Mouse (Mus musculus): ENCODE data around the gene Foxp1. TPM values are rescaled to one million over a fixed set of nuclear protein-coding genes. Genes with fewer than 3 reads are reported as not detected.
A peak's percentile ranks its signal among the peaks of the same experiment; 100 is the strongest.

Foxp1 gene
- total and polyA plus RNA-seq, 2 experiments from 2014 or later: 112 to 167 TPM

DNA sequence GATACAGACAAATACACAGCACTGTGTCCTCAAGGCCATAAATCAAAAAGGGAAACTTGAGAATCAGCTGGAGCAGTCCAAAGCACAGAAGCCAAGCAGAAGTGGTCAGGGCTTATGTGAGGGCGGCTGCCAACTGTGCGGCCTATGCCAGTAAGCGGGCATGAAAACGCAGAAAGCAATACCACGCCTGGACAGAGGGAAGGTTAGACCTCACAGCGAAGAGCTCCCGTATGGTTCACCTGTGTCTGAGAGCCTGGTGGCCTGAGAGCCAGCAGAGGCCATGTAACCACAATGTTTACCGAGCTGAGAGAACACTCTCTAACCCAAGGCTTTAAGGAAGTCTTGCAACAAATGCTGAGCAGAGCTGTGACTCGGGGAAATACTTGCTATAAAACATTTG is 524.8 kb downstream of the Foxp1 start:
- TF ChIP-seq CTCF (IDR thresholded peaks at IDR 0.05; ENCODE audit: low read depth): no peak
- ATAC-seq: no peak
- Histone ChIP-seq H3K9me3 (ENCODE audit: low read length) (no peaks in the 10 kb centered on the region), H3K27ac (ENCODE audit: low read depth, low read length) (peak overlapping the region; percentile 29; the same call in 1 of the 2 replicates), H3K9ac (no peak overlapping the region), H3K4me1 (ENCODE audit: insufficient read depth) (peaks cover 21% of the 10 kb centered on the region), H3K27me3 (ENCODE audit: insufficient read depth, low read length) (no peaks in the 10 kb centered on the region), H3K36me3 (ENCODE audit: insufficient read depth) (peaks cover 7% of the 10 kb centered on the region; the same call in 1 of the 2 replicates), H3K4me2 (ENCODE audit: low read depth) (no peak overlapping the region), H3K4me3 (ENCODE audit: low read depth, low read length) (no peak overlapping the region)
- DNase-seq: no peak
- 91% methylated on average over 9 of the region's 9 CpGs for WGBS

- DNase-seq: no peak
- Histone ChIP-seq H3K9ac (no peak overlapping the region), H3K4me2 (ENCODE audit: low read depth) (no peak overlapping the region), H3K36me3 (ENCODE audit: insufficient read depth) (0 out of 2 replicates have a peak, but pooled peaks cover 5% of the 10 kb centered on the region), H3K4me1 (ENCODE audit: insufficient read depth) (peaks cover 21% of the 10 kb centered on the region), H3K9me3 (ENCODE audit: low read length) (no peaks in the 10 kb centered on the region), H3K27me3 (ENCODE audit: insufficient read depth, low read length) (no peaks in the 10 kb centered on the region), H3K4me3 (ENCODE audit: low read depth, low read length) (no peak overlapping the region), H3K27ac (ENCODE audit: low read depth, low read length) (peak overlapping the region; percentile 36; the same call in 1 of the 2 replicates)
- no peak for ATAC-seq
- 85% methylated on average over 2 of the region's 2 CpGs for WGBS
- TF ChIP-seq CTCF (IDR thresholded peaks at IDR 0.05; ENCODE audit: low read depth): no peak
Measured at GRCm38 (mm10) chr6:98996822-98997221, 525.7 kb downstream of the Foxp1 start.

DNA sequence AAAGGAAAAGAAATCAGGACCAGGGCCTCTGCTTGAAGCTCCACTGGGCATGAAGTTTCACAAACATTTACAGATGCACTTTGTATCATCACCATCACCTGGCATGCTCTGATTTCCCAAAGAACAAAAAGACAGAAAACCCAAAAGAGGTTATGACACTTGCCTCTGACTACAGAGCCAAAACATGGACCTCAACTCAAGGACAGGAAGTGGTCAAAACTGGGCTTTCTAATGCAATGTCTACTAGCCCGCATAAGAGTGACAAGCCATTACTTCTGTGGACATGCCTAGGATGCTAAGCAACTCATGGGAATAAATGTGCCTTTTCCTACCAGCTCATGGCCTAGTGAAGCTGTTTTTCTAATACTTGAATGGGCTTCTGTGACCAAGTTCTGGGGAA is 526.2 kb downstream of the Foxp1 start:
- TF ChIP-seq CTCF (IDR thresholded peaks at IDR 0.05; ENCODE audit: low read depth): no peak
- Histone ChIP-seq H3K4me1 (ENCODE audit: insufficient read depth) (peaks cover 21% of the 10 kb centered on the region), H3K4me2 (ENCODE audit: low read depth) (no peak overlapping the region), H3K36me3 (ENCODE audit: insufficient read depth) (0 out of 2 replicates have a peak, but pooled peaks cover 5% of the 10 kb centered on the region), H3K27me3 (ENCODE audit: insufficient read depth, low read length) (no peaks in the 10 kb centered on the region), H3K9ac (no peak overlapping the region), H3K9me3 (ENCODE audit: low read length) (no peaks in the 10 kb centered on the region), H3K27ac (ENCODE audit: low read depth, low read length) (no peak overlapping the region), H3K4me3 (ENCODE audit: low read depth, low read length) (no peak overlapping the region)
- ATAC-seq: no peak
- WGBS: 97% methylated on average over 1 of the region's 1 CpGs
- no peak for DNase-seq

- no peak overlapping the region for H3K4me3 ChIP-seq (ENCODE audit: low read depth, low read length)
- no peaks in the 10 kb centered on the region for H3K27me3 ChIP-seq (ENCODE audit: insufficient read depth, low read length)
- no peak for ATAC-seq
- no peaks in the 10 kb centered on the region for H3K9me3 ChIP-seq (ENCODE audit: low read length)
- 0 out of 2 replicates have a peak, but pooled peaks cover 5% of the 10 kb centered on the region for H3K36me3 ChIP-seq (ENCODE audit: insufficient read depth)
- WGBS: 71% methylated on average over 4 of the region's 4 CpGs
- H3K9ac ChIP-seq: no peak overlapping the region
- no peak overlapping the region for H3K4me2 ChIP-seq (ENCODE audit: low read depth)
- no peak overlapping the region for H3K27ac ChIP-seq (ENCODE audit: low read depth, low read length)
- peaks cover 21% of the 10 kb centered on the region for H3K4me1 ChIP-seq (ENCODE audit: insufficient read depth)
- TF ChIP-seq CTCF (IDR thresholded peaks at IDR 0.05; ENCODE audit: low read depth): no peak
- no peak for DNase-seq
Measured at GRCm38 (mm10) chr6:98995681-98996080, 526.8 kb downstream of the Foxp1 start.

- no peak for TF ChIP-seq CTCF (IDR thresholded peaks at IDR 0.05; ENCODE audit: low read depth)
- Histone ChIP-seq H3K9ac (no peak overlapping the region), H3K9me3 (ENCODE audit: low read length) (no peaks in the 10 kb centered on the region), H3K4me1 (ENCODE audit: insufficient read depth) (peaks cover 20% of the 10 kb centered on the region), H3K36me3 (ENCODE audit: insufficient read depth) (0 out of 2 replicates have a peak, but pooled peaks cover 5% of the 10 kb centered on the region), H3K27me3 (ENCODE audit: insufficient read depth, low read length) (no peaks in the 10 kb centered on the region), H3K27ac (ENCODE audit: low read depth, low read length) (peak overlapping the region; percentile 23; the same call in 1 of the 2 replicates), H3K4me3 (ENCODE audit: low read depth, low read length) (no peak overlapping the region), H3K4me2 (ENCODE audit: low read depth) (no peak overlapping the region)
- no peak for DNase-seq
- ATAC-seq: no peak
- WGBS: 70% methylated on average over 4 of the region's 4 CpGs
Measured at GRCm38 (mm10) chr6:98994902-98995301, 527.6 kb downstream of the Foxp1 start.

DNA sequence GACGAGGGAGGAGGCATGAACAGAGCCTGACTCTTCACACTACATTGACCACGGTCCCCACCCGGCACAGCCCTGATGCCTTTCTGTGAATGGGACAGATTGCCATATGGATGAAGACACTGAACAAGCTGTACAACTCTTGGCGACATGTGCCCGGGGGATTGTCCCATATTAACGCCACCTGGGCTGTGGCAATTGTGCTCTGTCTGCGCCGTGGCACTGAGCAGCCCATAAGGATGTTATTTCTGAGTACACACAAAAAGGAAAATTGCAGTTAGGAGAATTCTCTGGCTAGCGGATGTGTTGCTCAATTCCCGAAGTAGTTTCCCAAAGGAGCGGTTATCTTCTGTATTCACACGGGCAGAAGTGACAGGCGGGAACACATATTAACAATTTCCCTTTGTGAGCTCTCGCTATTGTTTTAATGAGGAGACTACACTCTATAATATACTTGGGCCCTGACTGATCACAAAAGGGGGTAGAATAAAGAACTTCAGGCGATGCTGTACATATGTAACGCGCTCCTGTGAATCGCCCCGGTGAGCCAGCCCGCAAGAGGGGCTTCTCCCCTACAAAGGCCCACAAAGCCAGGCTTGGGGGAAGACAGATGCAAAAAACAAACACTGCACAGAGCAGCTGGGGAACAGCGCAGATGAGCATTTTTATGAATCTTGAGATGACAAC is 528.3 kb downstream of the Foxp1 start:
- Histone ChIP-seq H3K4me2 (ENCODE audit: low read depth) (no peak overlapping the region), H3K36me3 (ENCODE audit: insufficient read depth) (0 out of 2 replicates have a peak, but pooled peaks cover 5% of the 10 kb centered on the region), H3K4me3 (ENCODE audit: low read depth, low read length) (no peak overlapping the region), H3K4me1 (ENCODE audit: insufficient read depth) (peaks cover 13% of the 10 kb centered on the region), H3K27ac (ENCODE audit: low read depth, low read length) (peak overlapping the region; percentile 45; the same call in 1 of the 2 replicates), H3K9ac (no peak overlapping the region), H3K27me3 (ENCODE audit: insufficient read depth, low read length) (no peaks in the 10 kb centered on the region), H3K9me3 (ENCODE audit: low read length) (no peaks in the 10 kb centered on the region)
- 24% methylated on average over 21 of the region's 21 CpGs for WGBS
- ATAC-seq (peak; percentile 32; the same call in 1 of the 2 replicates), DNase-seq (no peak)
- no peak for TF ChIP-seq CTCF (IDR thresholded peaks at IDR 0.05; ENCODE audit: low read depth)

DNA sequence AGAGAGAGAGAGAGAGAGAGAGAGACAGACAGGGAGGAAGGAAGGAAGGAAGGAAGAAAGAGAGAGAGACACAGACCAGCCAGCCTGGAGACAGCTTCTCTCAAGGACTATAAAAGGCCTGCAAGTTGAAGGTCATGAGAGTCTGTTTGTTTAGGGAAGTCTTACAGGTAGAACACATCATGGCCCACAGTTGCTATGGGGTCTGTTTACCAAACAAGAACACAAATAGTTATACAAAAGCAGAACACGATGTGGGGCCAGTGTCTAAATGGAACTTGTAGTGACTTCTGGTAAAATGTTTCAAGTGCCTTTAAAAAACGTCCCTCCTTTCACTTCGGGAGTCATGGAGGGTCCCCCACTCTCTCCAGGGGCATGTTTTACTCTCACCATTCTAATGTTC is 529.3 kb downstream of the Foxp1 start:
- ATAC-seq (no peak), DNase-seq (no peak)
- Histone ChIP-seq H3K9ac (no peak overlapping the region), H3K36me3 (ENCODE audit: insufficient read depth) (0 out of 2 replicates have a peak, but pooled peaks cover 5% of the 10 kb centered on the region), H3K4me1 (ENCODE audit: insufficient read depth) (peaks cover 9% of the 10 kb centered on the region; the same call in 1 of the 2 replicates), H3K4me2 (ENCODE audit: low read depth) (no peak overlapping the region), H3K27ac (ENCODE audit: low read depth, low read length) (no peak overlapping the region), H3K4me3 (ENCODE audit: low read depth, low read length) (no peak overlapping the region), H3K9me3 (ENCODE audit: low read length) (no peaks in the 10 kb centered on the region), H3K27me3 (ENCODE audit: insufficient read depth, low read length) (no peaks in the 10 kb centered on the region)
- TF ChIP-seq CTCF (IDR thresholded peaks at IDR 0.05; ENCODE audit: low read depth): no peak
- 61% methylated on average over 3 of the region's 3 CpGs for WGBS
